Mouse (Mus musculus): ENCODE measurements around the gene Hdac10. TPM values are rescaled to one million over a fixed set of nuclear protein-coding genes. Genes with fewer than 3 reads are reported as not detected.

The Hdac10 gene
- polyA plus RNA-seq (2017; shearing (Covaris generic)) = 33.4 TPM

GRCm38 (mm10) chr15:89128382-89129350 is at the start of gene Hdac10:
Gene Hdac10, minus strand, starts transcription at chr15:89128700.

GRCm38 (mm10) chr15:89149271-89150040 is 21.0 kb upstream of the Hdac10 start, which contains the start of gene Mapk11:
Gene Mapk11, minus strand, starts transcription at chr15:89149628.

GRCm38 (mm10) chr15:89140659-89141252 is 12.3 kb upstream of the Hdac10 start, which contains the start of gene Mapk12:
Gene Mapk12, minus strand, starts transcription at chr15:89140703.

GRCm38 (mm10) chr15:89122649-89123366 is 5.7 kb downstream of the Hdac10 start, which contains the start of gene Tubgcp6:
Gene Tubgcp6, minus strand, starts transcription at chr15:89123112.

GRCm38 (mm10) chr15:89088607-89089247 is 39.8 kb downstream of the Hdac10 start, which contains the start of gene Selenoo:
Gene Selenoo, plus strand, starts transcription at chr15:89089084.

GRCm38 (mm10) chr15:89074613-89075477 is 53.7 kb downstream of the Hdac10 start, which contains the start of gene Trabd:
Gene Trabd, plus strand, starts transcription at chr15:89075124.

Other genes starting within 250 kb of the Hdac10 start
- not detected for gene Ttll8, start 174.3 kb downstream of the Hdac10 start, polyA plus RNA-seq (2017; shearing (Covaris generic))
- not detected for gene Mlc1, start 149.7 kb downstream of the Hdac10 start, polyA plus RNA-seq (2017; shearing (Covaris generic))
- gene Mov10l1, start 145.8 kb downstream of the Hdac10 start, polyA plus RNA-seq (2017; shearing (Covaris generic)) = not detected
- not detected for gene Panx2, start 69.0 kb downstream of the Hdac10 start, polyA plus RNA-seq (2017; shearing (Covaris generic))
- 55.0 TPM for gene Trabd, start 53.6 kb downstream of the Hdac10 start, polyA plus RNA-seq (2017; shearing (Covaris generic))
- gene Selenoo, start 39.6 kb downstream of the Hdac10 start, polyA plus RNA-seq (2017; shearing (Covaris generic)) = 26.0 TPM
- gene Tubgcp6, start 5.6 kb downstream of the Hdac10 start, polyA plus RNA-seq (2017; shearing (Covaris generic)) = 21.5 TPM
- 6.1 TPM for gene Mapk12, start 12.0 kb upstream of the Hdac10 start, polyA plus RNA-seq (2017; shearing (Covaris generic))
- 34.8 TPM for gene Mapk11, start 20.9 kb upstream of the Hdac10 start, polyA plus RNA-seq (2017; shearing (Covaris generic))
- 0.76 TPM for gene Plxnb2, start 52.1 kb upstream of the Hdac10 start, polyA plus RNA-seq (2017; shearing (Covaris generic))
- gene Dennd6b, start 67.8 kb upstream of the Hdac10 start, polyA plus RNA-seq (2017; shearing (Covaris generic)) = 42.0 TPM
- 14.2 TPM for gene Ppp6r2, start 82.9 kb upstream of the Hdac10 start, polyA plus RNA-seq (2017; shearing (Covaris generic))
- gene Sbf1, start 186.6 kb upstream of the Hdac10 start, polyA plus RNA-seq (2017; shearing (Covaris generic)) = 140 TPM
- gene Adm2, start 194.0 kb upstream of the Hdac10 start, polyA plus RNA-seq (2017; shearing (Covaris generic)) = not detected
- not detected for gene Miox, start 205.7 kb upstream of the Hdac10 start, polyA plus RNA-seq (2017; shearing (Covaris generic))
- gene Lmf2, start 227.0 kb upstream of the Hdac10 start, polyA plus RNA-seq (2017; shearing (Covaris generic)) = 50.1 TPM
- gene Ncaph2, start 227.0 kb upstream of the Hdac10 start, polyA plus RNA-seq (2017; shearing (Covaris generic)) = 131 TPM
- gene Sco2, start 245.1 kb upstream of the Hdac10 start, polyA plus RNA-seq (2017; shearing (Covaris generic)) = 3.0 TPM
- 0.79 TPM for gene Tymp, start 248.3 kb upstream of the Hdac10 start, polyA plus RNA-seq (2017; shearing (Covaris generic))